Mouse (Mus musculus): Measurements from ENCODE around the gene Igsf21. TPM values are rescaled to one million over a fixed set of nuclear protein-coding genes. Genes with fewer than 3 reads are reported as not detected.

Igsf21 gene
- polyA plus RNA-seq, 1 experiment from 2014 or later = 0.68 TPM

GRCm38 (mm10) chr4:140070331-140070652 is 176.3 kb downstream of the Igsf21 start:
- H3K4me1 ChIP-seq = peaks cover 22% of the 10 kb centered on the region
- H3K27me3 ChIP-seq (ENCODE audit: insufficient read depth, poor library complexity, severe bottlenecking) = peaks cover 42% of the 10 kb centered on the region
- WGBS = 30% methylated on average over 10 of the region's 10 CpGs
- H3K4me3 ChIP-seq = no peak overlapping the region
- H3K36me3 ChIP-seq = no peaks in the 10 kb centered on the region
- no peak overlapping the region for H3K27ac ChIP-seq
- no peak for DNase-seq (ENCODE audit: low spot score)
- 0 out of 2 replicates have a peak, but pooled peaks cover 2% of the 10 kb centered on the region for H3K9me3 ChIP-seq

- no peak overlapping the region for H3K27ac ChIP-seq
- H3K9me3 ChIP-seq = 0 out of 2 replicates have a peak, but pooled peaks cover 2% of the 10 kb centered on the region
- no peak overlapping the region for H3K4me3 ChIP-seq
- H3K4me1 ChIP-seq = peaks cover 22% of the 10 kb centered on the region
- WGBS = 9% methylated on average over 15 of the region's 15 CpGs
- no peaks in the 10 kb centered on the region for H3K36me3 ChIP-seq
- peaks cover 42% of the 10 kb centered on the region for H3K27me3 ChIP-seq (ENCODE audit: insufficient read depth, poor library complexity, severe bottlenecking)
- no peak for DNase-seq (ENCODE audit: low spot score)
Measured at GRCm38 (mm10) chr4:140069563-140070330, 176.8 kb downstream of the Igsf21 start.

- H3K36me3 ChIP-seq = no peaks in the 10 kb centered on the region
- no peak overlapping the region for H3K27ac ChIP-seq
- H3K9me3 ChIP-seq = 0 out of 2 replicates have a peak, but pooled peaks cover 2% of the 10 kb centered on the region
- H3K4me1 ChIP-seq = peaks cover 22% of the 10 kb centered on the region
- 92% methylated on average over 6 of the region's 6 CpGs for WGBS
- H3K4me3 ChIP-seq = no peak overlapping the region
- peaks cover 42% of the 10 kb centered on the region for H3K27me3 ChIP-seq (ENCODE audit: insufficient read depth, poor library complexity, severe bottlenecking)
- DNase-seq (ENCODE audit: low spot score) = no peak
Measured at GRCm38 (mm10) chr4:140068468-140068867, 178.1 kb downstream of the Igsf21 start.

GRCm38 (mm10) chr4:140066011-140066410 is 180.6 kb downstream of the Igsf21 start:
- Histone ChIP-seq H3K36me3 (no peaks in the 10 kb centered on the region), H3K27ac (no peak overlapping the region), H3K27me3 (ENCODE audit: insufficient read depth, poor library complexity, severe bottlenecking) (peaks cover 19% of the 10 kb centered on the region), H3K9me3 (0 out of 2 replicates have a peak, but pooled peaks cover 2% of the 10 kb centered on the region), H3K4me3 (no peak overlapping the region), H3K4me1 (peaks cover 18% of the 10 kb centered on the region)
- DNase-seq (ENCODE audit: low spot score) = no peak
- WGBS = 86% methylated on average over 12 of the region's 12 CpGs

- 85% methylated on average over 13 of the region's 13 CpGs for WGBS
- Histone ChIP-seq H3K4me1 (no peaks in the 10 kb centered on the region), H3K36me3 (no peaks in the 10 kb centered on the region), H3K4me3 (no peak overlapping the region), H3K9me3 (no peaks in the 10 kb centered on the region), H3K27ac (no peak overlapping the region), H3K27me3 (ENCODE audit: insufficient read depth, poor library complexity, severe bottlenecking) (peaks cover 12% of the 10 kb centered on the region; the same call in 1 of the 2 replicates)
- no peak for DNase-seq (ENCODE audit: low spot score)
Measured at GRCm38 (mm10) chr4:140063153-140063671, 183.4 kb downstream of the Igsf21 start.

GRCm38 (mm10) chr4:140060251-140060650 is 186.3 kb downstream of the Igsf21 start:
- Histone ChIP-seq H3K4me3 (no peak overlapping the region), H3K9me3 (no peaks in the 10 kb centered on the region), H3K27ac (no peak overlapping the region), H3K27me3 (ENCODE audit: insufficient read depth, poor library complexity, severe bottlenecking) (peaks cover 11% of the 10 kb centered on the region), H3K4me1 (no peaks in the 10 kb centered on the region), H3K36me3 (no peaks in the 10 kb centered on the region)
- no peak for DNase-seq (ENCODE audit: low spot score)
- WGBS = 81% methylated on average over 5 of the region's 5 CpGs

GRCm38 (mm10) chr4:140053042-140053441 is 193.5 kb downstream of the Igsf21 start:
- Histone ChIP-seq H3K27ac (no peak overlapping the region), H3K4me1 (no peaks in the 10 kb centered on the region), H3K4me3 (no peak overlapping the region), H3K27me3 (ENCODE audit: insufficient read depth, poor library complexity, severe bottlenecking) (peaks cover 11% of the 10 kb centered on the region), H3K9me3 (peaks cover 6% of the 10 kb centered on the region; the same call in 1 of the 2 replicates), H3K36me3 (no peaks in the 10 kb centered on the region)
- no peak for DNase-seq (ENCODE audit: low spot score)
- WGBS = 69% methylated on average over 7 of the region's 7 CpGs

- H3K4me3 ChIP-seq = no peak overlapping the region
- no peak overlapping the region for H3K27ac ChIP-seq
- H3K27me3 ChIP-seq (ENCODE audit: insufficient read depth, poor library complexity, severe bottlenecking) = peaks cover 11% of the 10 kb centered on the region
- H3K9me3 ChIP-seq = peaks cover 6% of the 10 kb centered on the region; the same call in 1 of the 2 replicates
- no peaks in the 10 kb centered on the region for H3K4me1 ChIP-seq
- no peak for DNase-seq (ENCODE audit: low spot score)
- WGBS = 56% methylated on average over 11 of the region's 11 CpGs
- no peaks in the 10 kb centered on the region for H3K36me3 ChIP-seq
Measured at GRCm38 (mm10) chr4:140052575-140052974, 194.0 kb downstream of the Igsf21 start.

- H3K36me3 ChIP-seq = no peaks in the 10 kb centered on the region
- peaks cover 6% of the 10 kb centered on the region; the same call in 1 of the 2 replicates for H3K9me3 ChIP-seq
- H3K27ac ChIP-seq = no peak overlapping the region
- H3K27me3 ChIP-seq (ENCODE audit: insufficient read depth, poor library complexity, severe bottlenecking) = peaks cover 3% of the 10 kb centered on the region; the same call in 1 of the 2 replicates
- DNase-seq (ENCODE audit: low spot score) = no peak
- WGBS = 62% methylated on average over 10 of the region's 10 CpGs
- H3K4me1 ChIP-seq = peaks cover 5% of the 10 kb centered on the region
- H3K4me3 ChIP-seq = no peak overlapping the region
Measured at GRCm38 (mm10) chr4:140047807-140048362, 198.7 kb downstream of the Igsf21 start.

GRCm38 (mm10) chr4:140043953-140044352 is 202.6 kb downstream of the Igsf21 start:
- H3K4me1 ChIP-seq = peaks cover 8% of the 10 kb centered on the region
- H3K4me3 ChIP-seq = no peak overlapping the region
- H3K27ac ChIP-seq = no peak overlapping the region
- peaks cover 8% of the 10 kb centered on the region for H3K9me3 ChIP-seq
- no peak for DNase-seq (ENCODE audit: low spot score)
- peaks cover 24% of the 10 kb centered on the region for H3K27me3 ChIP-seq (ENCODE audit: insufficient read depth, poor library complexity, severe bottlenecking)
- 34% methylated on average over 12 of the region's 12 CpGs for WGBS
- no peaks in the 10 kb centered on the region for H3K36me3 ChIP-seq

GRCm38 (mm10) chr4:140038586-140039411 is 207.8 kb downstream of the Igsf21 start:
- H3K27me3 ChIP-seq (ENCODE audit: insufficient read depth, poor library complexity, severe bottlenecking) = peaks cover 72% of the 10 kb centered on the region
- H3K36me3 ChIP-seq = no peaks in the 10 kb centered on the region
- no peak for DNase-seq (ENCODE audit: low spot score)
- WGBS = 6% methylated on average over 26 of the region's 26 CpGs
- H3K4me3 ChIP-seq = no peak overlapping the region
- H3K4me1 ChIP-seq = peaks cover 23% of the 10 kb centered on the region
- H3K9me3 ChIP-seq = peaks cover 8% of the 10 kb centered on the region
- H3K27ac ChIP-seq = no peak overlapping the region

- Histone ChIP-seq H3K4me1 (peaks cover 20% of the 10 kb centered on the region), H3K4me3 (no peak overlapping the region), H3K9me3 (peaks cover 8% of the 10 kb centered on the region), H3K36me3 (no peaks in the 10 kb centered on the region), H3K27me3 (ENCODE audit: insufficient read depth, poor library complexity, severe bottlenecking) (peaks cover 80% of the 10 kb centered on the region), H3K27ac (no peak overlapping the region)
- WGBS = 3% methylated on average over 13 of the region's 13 CpGs
- no peak for DNase-seq (ENCODE audit: low spot score)
Measured at GRCm38 (mm10) chr4:140037784-140038387, 208.7 kb downstream of the Igsf21 start.

Data from heart, embryonic 10.5 days (tissue).